Mouse (Mus musculus) yolk sac, embryonic 10.5 days (tissue): ENCODE data around the gene Ppm1l.
"Not testable (repeated sequence)": the region's sequence is repeated elsewhere in the genome, so short reads cannot be mapped to it uniquely, and the experiment has no call there.

Experiments
- DNase-seq: peaks from one replicate; pipeline ENCODE4 v3.0.0-alpha.2; 2017; ENCODE audit warnings: low spot score

Gene Ppm1l

DNA sequence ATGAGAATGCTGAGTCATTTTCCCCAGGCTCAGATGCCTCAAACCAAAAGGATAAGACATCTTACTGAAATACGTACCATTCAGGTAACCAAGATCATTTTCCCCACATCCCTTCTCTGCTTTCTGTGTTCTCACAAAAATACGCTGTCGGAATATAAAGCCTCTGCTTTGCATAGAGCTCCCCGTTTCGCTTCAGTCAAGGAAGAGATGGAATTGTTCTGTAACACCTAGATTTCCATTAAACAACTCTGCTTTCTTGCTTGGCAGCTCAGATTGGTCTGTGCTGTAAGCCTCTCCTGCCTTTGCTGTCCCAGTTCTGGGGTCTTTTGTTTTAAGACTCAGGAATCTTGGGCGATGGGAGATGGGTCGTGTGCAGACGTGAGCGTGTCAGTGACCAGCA, 51.3 kb downstream of the Ppm1l start:
- no peak for DNase-seq

DNA sequence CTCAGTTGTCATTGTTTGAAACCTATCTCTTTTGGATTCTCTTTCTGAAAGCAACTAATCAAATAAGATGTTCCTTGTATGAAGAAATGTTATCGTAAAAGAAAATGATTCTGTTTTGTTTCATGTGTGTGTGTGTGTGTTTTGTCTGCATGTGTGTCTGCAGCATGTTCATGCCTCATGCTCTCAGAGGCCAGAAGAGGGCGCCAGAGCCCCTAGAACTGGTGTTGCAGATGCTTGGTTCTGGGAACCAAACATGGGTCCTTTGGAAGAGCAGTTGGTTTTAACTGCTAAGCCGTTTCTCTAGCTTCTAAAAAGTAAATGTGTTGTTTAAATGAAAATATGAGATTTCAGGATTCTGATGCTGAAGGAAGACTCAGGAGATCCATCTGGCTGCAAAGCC, 56.1 kb downstream of the Ppm1l start:
- DNase-seq = no peak

DNA sequence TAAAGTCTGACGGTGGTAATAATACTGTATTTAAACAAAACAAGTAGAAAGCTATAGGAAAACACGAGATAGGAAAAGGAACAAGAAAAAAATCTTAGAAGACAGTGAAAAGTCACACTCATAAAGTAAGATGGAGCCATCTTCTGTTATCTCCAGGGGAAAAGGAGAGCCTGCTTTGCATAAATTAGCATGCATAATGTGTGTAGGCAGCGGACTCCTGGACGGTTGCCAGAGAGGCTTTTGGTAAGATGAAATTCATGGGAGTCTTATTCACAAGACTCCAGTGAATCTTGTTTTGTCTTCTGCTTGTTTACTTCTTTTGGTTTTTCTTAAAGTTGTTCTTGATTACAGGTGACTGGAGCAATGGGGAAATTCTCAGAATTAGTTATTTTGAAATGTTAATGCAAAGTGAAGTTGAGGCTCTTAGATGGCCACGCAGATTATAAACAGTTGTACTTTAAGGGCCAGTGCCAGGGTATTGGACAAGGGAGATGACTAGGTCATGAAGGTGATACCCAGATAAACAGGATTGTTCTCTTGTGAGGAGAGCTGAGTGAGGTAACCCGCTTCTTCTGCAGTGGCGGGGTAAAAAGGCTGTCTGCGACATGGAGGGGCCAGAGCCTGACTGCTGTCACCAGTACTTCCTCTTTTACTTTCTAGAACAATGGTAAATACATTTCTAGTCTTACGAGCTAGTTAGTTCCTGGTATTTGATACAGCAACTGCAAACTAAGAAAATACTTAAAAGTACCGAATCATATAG, 57.1 kb downstream of the Ppm1l start:
- DNase-seq = no peak

DNA sequence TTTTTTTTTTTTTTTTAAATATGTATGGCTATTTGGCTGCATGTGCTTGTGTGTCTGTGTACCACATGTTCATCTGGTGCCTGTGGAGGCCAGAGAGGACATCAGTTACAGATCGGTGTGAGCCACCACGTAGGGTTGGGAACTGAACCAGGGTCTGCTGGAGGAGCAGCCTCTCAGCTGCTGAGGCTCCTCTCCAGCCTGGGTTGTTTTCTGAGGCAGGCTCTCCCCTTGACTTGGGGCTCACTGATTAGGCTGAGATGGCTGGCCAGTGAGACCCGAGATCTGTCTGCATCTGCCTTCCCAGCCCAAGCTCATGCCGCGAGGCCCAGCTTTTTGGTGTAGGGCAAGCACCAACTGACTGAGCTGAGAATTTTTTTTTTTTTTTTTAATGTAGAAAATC, 57.9 kb downstream of the Ppm1l start:
- no peak for DNase-seq

DNA sequence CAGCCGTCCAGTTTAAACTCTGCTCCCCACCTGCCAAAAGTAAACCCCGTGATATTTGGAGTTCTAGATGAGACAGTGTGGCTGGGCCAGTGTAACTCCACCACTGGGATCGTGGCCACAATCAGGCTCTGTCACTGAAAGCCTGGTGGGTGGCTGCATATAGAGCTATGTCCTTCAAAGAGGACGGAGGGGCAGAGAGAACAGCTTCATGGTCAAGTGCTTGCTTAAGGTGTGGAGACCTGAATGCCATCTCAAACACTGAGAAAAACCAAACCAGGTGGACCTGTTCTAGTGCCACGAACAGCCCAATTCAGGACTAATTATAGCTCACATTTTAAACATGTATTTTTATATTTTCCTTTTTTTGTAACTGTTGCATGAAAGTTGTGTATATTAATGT, 58.3 kb downstream of the Ppm1l start:
- no peak for DNase-seq

DNA sequence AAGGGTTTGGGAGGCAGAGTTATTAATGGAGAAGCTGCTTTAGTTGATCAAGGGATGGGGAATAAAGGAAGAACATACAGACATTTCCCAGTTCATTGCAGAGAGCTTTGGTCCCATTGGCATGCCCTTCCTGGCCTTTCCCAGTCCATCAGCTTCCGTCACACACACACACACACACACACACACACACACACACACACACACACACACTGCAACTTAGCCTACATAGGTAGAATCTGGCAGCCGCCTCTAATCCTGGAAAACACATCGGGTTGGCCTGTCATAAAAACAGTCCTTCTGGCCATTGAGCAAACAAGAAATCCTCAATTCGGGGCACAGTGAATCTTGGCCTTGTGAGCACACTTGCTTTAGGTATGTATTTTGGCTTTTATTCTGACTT, 64.6 kb downstream of the Ppm1l start:
- no peak for DNase-seq

DNA sequence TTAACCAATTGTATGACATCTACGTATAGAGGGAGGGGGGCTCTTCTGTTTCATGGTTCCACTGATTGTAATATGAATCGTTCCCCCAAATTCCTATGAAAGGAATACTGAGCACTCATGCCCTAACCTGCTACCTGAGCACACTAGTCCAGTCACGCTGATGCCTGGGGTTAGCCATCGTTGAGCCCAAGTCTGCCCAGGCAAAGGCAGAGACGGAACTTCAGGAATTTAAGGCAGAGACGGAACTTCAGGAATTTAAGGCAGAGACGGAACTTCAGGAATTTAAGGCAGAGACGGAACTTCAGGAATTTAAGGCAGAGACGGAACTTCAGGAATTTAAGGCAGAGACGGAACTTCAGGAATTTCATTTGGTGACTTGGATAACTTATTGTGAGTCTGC, 75.2 kb downstream of the Ppm1l start:
- DNase-seq = not testable (repeated sequence)

DNA sequence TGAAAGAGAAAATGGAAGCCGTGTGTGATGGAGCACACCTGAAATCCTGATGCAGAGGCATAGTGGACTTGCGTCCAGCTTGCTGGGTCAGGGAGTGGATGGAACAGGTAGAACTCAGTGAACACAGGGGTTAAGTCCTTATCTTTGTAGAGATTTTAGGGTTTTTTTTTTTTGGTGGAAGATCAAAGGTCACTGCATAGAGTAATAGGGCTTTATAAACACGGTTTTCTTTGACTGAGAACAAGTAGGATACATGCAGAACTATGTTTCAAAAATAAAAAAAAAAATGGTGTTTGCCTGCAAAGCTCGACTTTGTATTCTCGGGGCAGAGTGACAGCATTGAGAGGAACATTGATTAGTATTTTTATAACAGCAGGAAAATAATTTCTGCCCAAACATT, 75.6 kb downstream of the Ppm1l start:
- DNase-seq = no peak

DNA sequence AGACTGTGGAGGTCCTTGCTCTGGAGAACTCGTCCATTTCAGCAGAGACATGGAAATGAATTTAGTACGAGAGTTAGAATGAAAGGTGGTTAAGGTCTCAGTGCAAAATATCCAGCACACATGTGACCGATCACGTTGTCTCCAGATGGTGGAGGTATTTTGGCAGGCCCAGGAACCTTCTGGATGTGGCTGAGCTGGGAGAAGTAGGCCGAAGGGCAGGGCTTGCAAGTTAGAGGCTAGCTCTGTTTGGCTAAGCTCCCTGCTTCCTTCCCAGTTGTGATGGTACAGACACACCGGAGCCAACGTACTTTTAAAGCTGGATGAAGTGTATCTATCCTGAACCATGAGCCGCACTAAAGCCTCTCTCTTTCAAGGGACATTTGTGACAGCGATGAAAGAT, 76.4 kb downstream of the Ppm1l start:
- DNase-seq = no peak

DNA sequence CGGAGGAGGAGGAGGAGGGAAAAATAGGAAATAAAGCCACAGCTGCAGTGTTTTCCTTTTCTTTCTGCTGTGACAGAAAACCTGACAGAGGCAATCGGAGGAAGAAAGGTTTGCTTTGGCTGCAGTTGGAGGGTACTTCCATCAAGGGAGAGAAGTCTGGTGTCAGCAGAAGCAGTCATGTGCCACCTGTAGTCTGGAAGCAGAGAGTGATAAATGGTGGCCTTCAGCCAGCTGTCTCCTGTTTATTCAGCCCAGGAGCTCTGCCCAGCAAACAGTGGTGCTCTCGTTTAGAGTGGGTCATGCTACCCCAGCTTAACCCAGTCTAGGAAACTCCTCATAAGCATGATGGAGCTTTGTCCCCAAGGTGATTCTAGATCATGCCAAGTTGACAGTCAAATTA, 77.3 kb downstream of the Ppm1l start:
- no peak for DNase-seq

DNA sequence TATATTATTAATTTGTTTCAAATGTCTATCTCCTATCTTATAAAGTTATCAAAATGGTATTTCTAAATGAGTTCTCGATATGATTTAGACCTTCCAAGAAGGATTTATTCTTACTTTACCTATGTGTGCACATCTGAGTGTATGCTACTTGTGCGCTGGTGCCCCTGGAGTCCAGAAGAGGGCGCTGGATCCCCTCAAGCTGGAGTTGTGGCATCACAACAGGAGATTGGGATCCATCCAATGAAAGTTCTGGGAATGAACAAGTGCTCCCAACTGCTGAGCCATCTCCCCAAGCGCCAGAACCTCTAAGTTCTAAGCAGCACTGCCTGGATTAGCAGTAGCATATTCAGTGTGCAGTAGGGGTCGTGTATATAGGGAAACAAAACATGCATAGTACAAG, 78.4 kb downstream of the Ppm1l start:
- no peak for DNase-seq

DNA sequence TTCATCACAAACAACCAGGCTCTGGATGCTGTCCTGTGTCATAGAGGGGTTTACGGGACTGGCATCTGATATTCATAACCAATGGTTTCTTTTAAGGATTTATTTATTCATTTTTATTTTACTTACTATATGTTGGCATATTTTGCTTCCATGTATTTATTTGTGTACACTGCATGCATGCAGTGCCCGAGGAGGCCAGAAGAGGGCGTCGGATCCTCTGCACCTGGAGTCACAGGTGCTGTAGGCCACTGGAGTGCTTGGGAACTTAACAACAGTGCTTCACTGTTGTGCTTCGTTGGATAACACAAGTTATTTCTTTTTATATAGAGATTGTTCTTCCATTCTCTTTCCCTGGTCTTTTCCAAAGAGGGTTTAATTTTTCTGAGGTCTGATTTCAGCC, 81.1 kb downstream of the Ppm1l start:
- no peak for DNase-seq

DNA sequence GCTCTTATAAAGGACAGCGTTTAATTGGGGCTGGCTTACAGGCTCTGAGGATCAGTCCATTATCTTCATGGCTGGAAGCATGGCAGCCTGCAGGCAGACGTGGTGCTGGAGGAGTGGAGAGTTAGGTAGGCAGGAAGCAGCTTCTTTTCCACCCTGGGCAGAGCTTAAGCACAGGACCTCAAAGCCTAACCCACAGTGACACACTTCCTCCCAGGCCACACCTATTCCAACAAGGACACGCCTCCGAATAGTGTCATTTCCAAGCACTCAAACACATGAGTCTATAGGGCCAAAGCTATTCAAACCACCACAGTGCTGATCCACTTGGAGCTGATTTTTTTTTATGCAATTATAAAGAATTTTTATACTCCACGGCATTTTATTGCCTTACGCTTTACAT, 82.7 kb downstream of the Ppm1l start:
- DNase-seq = no peak

DNA sequence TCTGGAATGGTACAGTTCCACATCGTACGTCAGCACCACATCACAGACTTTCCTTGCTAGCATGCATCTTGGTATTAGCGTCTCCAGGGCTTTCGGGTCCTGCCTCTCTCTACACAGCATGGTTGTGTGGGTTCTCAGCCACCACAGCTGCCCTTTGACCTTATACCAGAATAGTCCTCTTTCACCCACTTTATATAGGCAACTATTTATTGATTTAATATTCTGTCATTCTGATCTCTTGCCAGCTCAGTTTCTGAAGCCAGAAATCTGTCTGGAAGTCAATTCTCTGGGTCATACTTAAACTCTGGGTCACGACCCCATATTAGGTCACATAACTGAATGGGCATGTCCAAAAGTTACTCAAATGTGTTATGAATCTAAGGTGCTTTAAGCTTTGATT, 86.5 kb downstream of the Ppm1l start:
- no peak for DNase-seq

DNA sequence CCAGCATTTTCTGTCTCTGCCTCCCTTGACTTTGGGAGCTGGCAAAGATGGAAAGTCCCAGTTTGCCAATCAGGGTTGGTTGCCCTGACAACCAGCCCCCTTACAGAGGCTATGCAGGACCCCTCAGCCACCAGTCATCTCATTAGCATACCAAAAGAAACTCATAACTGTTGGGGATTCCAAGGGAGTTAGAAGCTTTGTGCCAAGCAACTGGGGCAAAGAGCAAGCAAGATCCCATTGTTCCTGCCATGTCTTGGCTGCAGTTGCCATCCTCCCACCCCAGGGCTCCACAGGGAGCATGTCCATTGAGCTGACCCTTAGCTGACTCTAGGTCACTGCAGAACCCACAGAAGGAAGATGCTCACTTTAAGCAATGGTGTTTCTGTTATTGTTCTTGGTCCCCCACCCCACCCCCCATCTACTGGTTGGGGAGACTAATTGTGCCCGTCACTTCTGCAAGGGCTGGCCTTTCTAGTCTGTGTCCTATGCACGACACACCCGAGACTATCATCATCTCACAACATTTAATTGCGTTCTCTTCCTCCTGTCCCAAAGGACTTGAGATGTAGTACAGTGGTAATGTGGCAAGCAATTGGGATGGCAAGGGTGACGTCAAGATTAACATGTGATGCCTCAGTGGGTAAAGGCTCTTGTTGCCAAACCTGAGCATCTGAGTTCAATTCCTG, 89.7 kb downstream of the Ppm1l start:
- DNase-seq = no peak

DNA sequence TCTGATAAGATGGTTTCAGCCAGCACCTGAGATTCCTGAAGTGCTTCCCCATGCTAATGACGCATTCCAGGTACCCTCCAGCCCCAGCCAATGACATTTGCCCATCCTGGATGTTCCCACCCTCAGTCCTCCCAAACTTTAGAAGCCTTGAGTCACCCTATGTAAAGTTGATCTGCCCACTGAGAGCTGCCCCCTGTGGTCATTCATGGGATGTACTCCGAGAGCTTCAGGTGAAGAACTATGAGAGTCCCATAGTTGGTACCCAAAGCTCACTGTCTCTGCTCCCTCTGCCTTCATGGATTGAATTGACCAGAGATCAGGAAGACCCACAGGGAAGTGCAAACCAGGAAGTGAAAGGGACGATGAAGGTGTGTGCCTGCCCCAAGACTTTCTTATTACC, 91.4 kb downstream of the Ppm1l start:
- no peak for DNase-seq

DNA sequence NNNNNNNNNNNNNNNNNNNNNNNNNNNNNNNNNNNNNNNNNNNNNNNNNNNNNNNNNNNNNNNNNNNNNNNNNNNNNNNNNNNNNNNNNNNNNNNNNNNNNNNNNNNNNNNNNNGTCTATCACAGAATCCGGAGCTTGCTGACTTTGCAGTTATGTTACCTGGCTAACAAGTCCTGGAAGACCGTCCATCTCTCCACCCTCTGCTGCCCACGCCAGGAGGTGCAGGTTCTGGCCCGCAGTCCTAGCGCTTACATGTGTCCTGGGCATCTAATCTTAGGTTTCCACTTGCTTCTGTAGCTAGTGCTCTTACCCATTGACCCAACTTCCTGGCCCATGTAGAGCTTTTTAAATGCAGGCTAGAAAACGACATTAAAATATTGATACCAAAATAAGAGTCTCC, 99.5 kb downstream of the Ppm1l start:
- no peak for DNase-seq

DNA sequence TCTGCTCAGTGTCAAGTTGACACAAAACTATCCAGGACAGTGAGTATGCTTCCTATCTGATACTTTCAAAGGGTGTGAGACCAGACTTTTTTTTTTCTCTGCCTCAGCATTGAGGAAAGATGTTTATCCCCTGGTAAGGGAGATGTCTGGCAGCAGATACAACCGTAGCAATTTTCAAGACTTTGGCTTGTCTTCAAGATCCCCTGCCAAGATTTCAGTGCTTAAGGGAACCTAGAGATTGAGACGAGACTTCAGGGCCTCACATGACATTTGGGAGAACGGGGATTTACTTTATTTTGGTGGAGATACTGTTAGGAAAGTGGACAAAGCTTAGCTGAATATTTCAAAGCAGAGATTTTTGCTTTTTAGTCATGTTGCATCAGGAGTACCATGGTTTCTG, 106.1 kb downstream of the Ppm1l start:
- DNase-seq = no peak

DNA sequence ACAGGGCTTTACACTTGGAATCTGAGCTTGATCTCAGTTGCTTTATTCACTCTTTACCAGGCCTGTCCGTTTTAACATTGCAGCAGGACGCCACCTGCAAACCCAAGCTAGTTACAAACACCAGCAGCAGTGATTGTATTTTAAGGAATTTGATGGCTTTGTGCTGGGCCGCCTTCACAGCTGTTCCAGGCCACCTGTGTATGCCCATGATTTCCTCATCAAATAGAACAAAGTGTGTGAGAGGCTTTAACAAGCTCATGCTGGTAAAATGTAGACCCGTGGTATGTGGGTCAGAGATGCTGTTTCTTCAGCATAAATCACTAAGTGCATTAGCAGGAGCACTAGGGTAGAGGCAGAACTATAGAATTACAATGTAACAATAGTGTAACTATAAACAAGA, 106.7 kb downstream of the Ppm1l start:
- no peak for DNase-seq

DNA sequence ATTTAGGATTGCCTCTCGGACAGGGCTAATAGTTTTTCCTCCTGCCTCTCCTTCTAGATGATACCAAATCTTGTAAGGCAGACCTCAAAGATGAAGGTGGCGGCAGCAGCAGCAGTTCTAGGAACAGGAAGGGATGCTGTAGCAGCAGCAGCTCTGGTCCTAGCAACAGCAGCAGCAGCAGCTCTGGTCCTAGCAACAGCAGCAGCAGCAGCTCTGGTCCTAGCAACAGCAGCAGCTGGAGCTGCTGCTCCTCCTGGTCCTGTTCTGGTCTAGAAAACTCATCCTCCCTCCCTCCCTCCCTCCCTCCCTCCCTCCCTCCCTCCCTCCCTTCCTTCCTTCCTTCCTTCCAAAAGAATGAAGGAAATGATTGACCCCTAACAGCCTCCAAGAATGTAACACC, 108.1 kb downstream of the Ppm1l start:
- not testable (repeated sequence) for DNase-seq

DNA sequence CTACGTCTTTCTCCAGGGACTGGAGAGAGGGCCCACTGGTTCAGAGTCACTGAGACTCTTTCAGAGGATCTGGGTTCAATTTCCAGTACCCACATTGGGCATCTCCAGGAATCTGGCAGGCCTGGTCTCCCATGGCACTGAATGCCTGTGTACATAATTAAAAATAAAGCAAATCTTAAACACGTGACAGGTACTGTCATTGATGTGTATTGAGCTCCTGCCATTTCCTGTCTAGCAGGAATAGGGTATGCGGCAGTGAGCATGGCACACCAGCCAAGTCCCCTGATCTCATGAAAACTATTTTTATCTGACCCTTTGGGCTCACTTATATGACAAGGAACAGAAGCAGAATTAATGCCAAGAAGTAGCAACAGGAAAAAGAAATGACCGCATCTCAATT, 110.6 kb downstream of the Ppm1l start:
- DNase-seq = no peak

DNA sequence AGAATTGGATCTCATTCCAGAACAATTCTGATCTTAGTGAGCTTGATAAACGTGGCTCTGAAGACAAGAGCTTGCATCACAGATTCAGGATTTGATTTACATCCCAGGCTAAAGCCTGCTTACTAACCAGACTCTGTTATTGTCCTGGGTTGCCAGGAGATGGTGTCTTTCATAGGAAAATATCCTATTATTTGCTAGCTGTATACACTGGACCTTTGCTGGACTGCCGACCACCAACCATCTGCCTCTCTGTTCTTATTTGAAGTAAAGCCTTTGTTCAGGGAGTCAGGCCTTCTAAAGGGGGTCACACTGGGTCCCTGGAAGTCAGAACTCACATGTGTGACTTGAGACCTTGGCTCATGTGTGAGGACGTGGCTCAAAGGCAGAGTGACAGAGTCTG, 111.6 kb downstream of the Ppm1l start:
- no peak for DNase-seq

DNA sequence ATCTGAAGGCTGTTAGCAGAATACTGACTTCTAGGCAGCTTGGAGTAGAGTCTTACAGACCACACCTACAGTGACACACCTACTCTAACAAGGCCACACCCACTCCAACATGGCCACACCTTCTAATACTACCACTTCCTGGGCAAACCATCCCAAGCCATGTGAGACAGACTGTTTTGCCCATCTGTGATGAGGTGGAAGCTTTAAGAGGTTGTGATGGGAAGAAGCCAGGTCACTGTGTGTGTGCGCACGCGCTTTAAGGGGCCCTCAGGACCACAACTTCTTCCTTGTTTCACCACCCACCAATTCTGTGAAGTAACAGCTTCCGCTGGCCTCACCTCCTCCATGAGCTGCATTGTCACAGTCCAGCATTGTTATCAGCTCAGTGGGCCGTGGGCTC, 112.7 kb downstream of the Ppm1l start:
- no peak for DNase-seq

DNA sequence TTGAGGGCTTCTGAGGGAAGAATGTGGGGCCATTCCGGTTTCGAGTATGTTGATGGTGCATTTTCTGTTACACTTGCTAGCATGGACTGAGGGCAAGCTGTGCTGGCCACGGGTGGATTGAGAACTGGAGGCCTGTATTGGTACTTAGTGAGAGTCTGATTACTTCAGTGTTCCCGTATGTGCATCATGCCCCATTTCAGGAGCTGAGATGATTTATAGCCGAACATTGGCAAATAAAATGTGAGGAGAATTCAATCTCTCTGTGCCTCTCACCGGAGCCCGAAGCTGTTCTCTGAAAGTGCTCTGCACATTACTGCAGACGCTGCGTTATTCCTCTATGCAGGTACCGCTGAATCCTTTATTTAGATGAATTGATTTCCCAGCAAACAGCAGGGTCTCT, 116.9 kb downstream of the Ppm1l start:
- no peak for DNase-seq
